Mouse (Mus musculus): ENCODE measurements at regions not wholly inside any gene's neighbourhood (a gene's known extent, or its start where the extent isn't known, plus 50 kb on each side); places are given as distances from the start of the nearest gene placed in this dataset.

GRCm38 (mm10) chr11:31796245-31796644 is 75.8 kb upstream of the Cpeb4 start:
- Histone ChIP-seq H3K9me3 (replicated peaks; ENCODE audit: insufficient read depth, low read length) (no peaks in the 10 kb centered on the region), H3K27ac (ENCODE audit: control insufficient read depth, low read depth, low read length) (no peak overlapping the region), H3K4me1 (ENCODE audit: control insufficient read depth in 1 of 2, insufficient read depth in 2 of 2, low read length in 2 of 2) (no peaks in the 10 kb centered on the region), H3K79me2 (ENCODE audit: control insufficient read depth, insufficient read depth, low read length, poor library complexity) (no peaks in the 10 kb centered on the region), H3K9ac (ENCODE audit: control insufficient read depth, low read depth, low read length, poor library complexity, severe bottlenecking) (no peak overlapping the region), H3K4me3 (ENCODE audit: control insufficient read depth in 1 of 2, insufficient read depth in 1 of 2, low read depth in 2 of 2, low read length in 2 of 2) (no peak overlapping the region), H3K36me3 (ENCODE audit: control insufficient read depth in 1 of 2, insufficient read depth in 2 of 2, low read length in 2 of 2) (no peaks in the 10 kb centered on the region), H3K27me3 (ENCODE audit: control insufficient read depth in 1 of 2, insufficient read depth in 2 of 2, low read length in 2 of 2) (peaks cover 0 to 1% of the 10 kb centered on the region in 2 experiments; a peak in 2 of 4 replicates)
- TF ChIP-seq KAT2A (conservative IDR thresholded peaks at IDR 0.05; ENCODE audit: low read depth, low read length) (no peak), SIN3A (IDR thresholded peaks at IDR 0.05; ENCODE audit: low read length) (no peak), ZKSCAN1 (IDR thresholded peaks at IDR 0.05; ENCODE audit: low read depth, low read length) (no peak), MYC (IDR thresholded peaks at IDR 0.05; ENCODE audit: low read depth, low read length) (no peak), ZNF384 (IDR thresholded peaks at IDR 0.05; ENCODE audit: low read depth, low read length) (no peak), NELFE (IDR thresholded peaks at IDR 0.05; ENCODE audit: low read depth, low read length) (no peak), TAL1 (IDR thresholded peaks at IDR 0.05; ENCODE audit: low read length) (no peak), USF1 (IDR thresholded peaks at IDR 0.05; ENCODE audit: low read depth, low read length) (no peak), POLR2AphosphoS2 (IDR thresholded peaks at IDR 0.05; ENCODE audit: low read length) (no peak), MXI1 (IDR thresholded peaks at IDR 0.05; ENCODE audit: low read depth, low read length) (no peak), MAFK (IDR thresholded peaks at IDR 0.05; ENCODE audit: borderline replicate concordance, low read depth, low read length) (no peak), UBTF (IDR thresholded peaks at IDR 0.05; ENCODE audit: borderline replicate concordance, insufficient read depth, low read depth, low read length) (no peak), MEF2A (IDR thresholded peaks at IDR 0.05; ENCODE audit: extremely low read depth, insufficient replicate concordance, low read depth, low read length, poor library complexity, severe bottlenecking) (no peak), POLR2AphosphoS5 (IDR thresholded peaks at IDR 0.05; ENCODE audit: borderline replicate concordance, low read depth, low read length) (no peak), EP300 (IDR thresholded peaks at IDR 0.05; ENCODE audit: low read depth in 1 of 2, low read length in 2 of 2) (no peak), NRF1 (IDR thresholded peaks at IDR 0.05; ENCODE audit: insufficient read depth, low read depth, low read length, poor library complexity, severe bottlenecking) (no peak), E2F4 (IDR thresholded peaks at IDR 0.05; ENCODE audit: borderline replicate concordance, low read depth, low read length) (no peak), BHLHE40 (IDR thresholded peaks at IDR 0.05; ENCODE audit: borderline replicate concordance, low read depth, low read length) (no peak)
- DNase-seq (ENCODE audit: low read depth, low spot score): no peak

- DNase-seq (ENCODE audit: low read depth, low spot score): no peak
- Histone ChIP-seq H3K36me3 (ENCODE audit: control insufficient read depth in 1 of 2, insufficient read depth in 2 of 2, low read length in 2 of 2) (peaks cover 0 to 6% of the 10 kb centered on the region in 2 experiments; a peak in 1 of 4 replicates), H3K4me1 (ENCODE audit: control insufficient read depth in 1 of 2, insufficient read depth in 2 of 2, low read length in 2 of 2) (peaks cover 9 to 14% of the 10 kb centered on the region in 2 experiments; a peak in 2 of 4 replicates), H3K79me2 (ENCODE audit: control insufficient read depth, insufficient read depth, low read length, poor library complexity) (no peaks in the 10 kb centered on the region), H3K9me3 (replicated peaks; ENCODE audit: insufficient read depth, low read length) (no peaks in the 10 kb centered on the region), H3K27me3 (ENCODE audit: control insufficient read depth in 1 of 2, insufficient read depth in 2 of 2, low read length in 2 of 2) (peaks cover 0 to 1% of the 10 kb centered on the region in 2 experiments; a peak in 2 of 4 replicates), H3K9ac (ENCODE audit: control insufficient read depth, low read depth, low read length, poor library complexity, severe bottlenecking) (no peak overlapping the region), H3K4me3 (ENCODE audit: control insufficient read depth in 1 of 2, insufficient read depth in 1 of 2, low read depth in 2 of 2, low read length in 2 of 2) (no peak overlapping the region), H3K27ac (ENCODE audit: control insufficient read depth, low read depth, low read length) (no peak overlapping the region)
- TF ChIP-seq POLR2A (IDR thresholded peaks at IDR 0.05; ENCODE audit: control insufficient read depth in 1 of 2, insufficient read depth in 1 of 2, low read depth in 1 of 2, low read length in 2 of 2, poor library complexity in 1 of 2): no peak
- TF ChIP-seq MXI1 (IDR thresholded peaks at IDR 0.05; ENCODE audit: low read depth, low read length): no peak
- TF ChIP-seq HCFC1 (IDR thresholded peaks at IDR 0.05; ENCODE audit: low read depth, low read length): no peak
- no peak for TF ChIP-seq CHD1 (IDR thresholded peaks at IDR 0.05; ENCODE audit: low read depth, low read length)
- no peak for TF ChIP-seq RCOR1 (IDR thresholded peaks at IDR 0.05; ENCODE audit: low read depth, low read length)
- TF ChIP-seq TBP (IDR thresholded peaks at IDR 0.05; ENCODE audit: low read depth, low read length): no peak
- TF ChIP-seq NELFE (IDR thresholded peaks at IDR 0.05; ENCODE audit: low read depth, low read length): no peak
Measured at GRCm38 (mm10) chr11:31801575-31801974, 70.4 kb upstream of the Cpeb4 start.

Data from MEL (cell line).